Mouse (Mus musculus) brain, adult 2 months (tissue): ENCODE results near the gene Rassf2.
A peak's percentile ranks its signal among the peaks of the same experiment; 100 is the strongest.

Source experiments
- DNase-seq: peaks from one replicate; pipeline ENCODE4 v3.0.0; 2011; ENCODE audit warnings: low read depth, low spot score

Gene Rassf2

GRCm38 (mm10) chr2:132006561-132007474 is 23.2 kb downstream of the Rassf2 start:
- peak; percentile 71 for DNase-seq

DNA sequence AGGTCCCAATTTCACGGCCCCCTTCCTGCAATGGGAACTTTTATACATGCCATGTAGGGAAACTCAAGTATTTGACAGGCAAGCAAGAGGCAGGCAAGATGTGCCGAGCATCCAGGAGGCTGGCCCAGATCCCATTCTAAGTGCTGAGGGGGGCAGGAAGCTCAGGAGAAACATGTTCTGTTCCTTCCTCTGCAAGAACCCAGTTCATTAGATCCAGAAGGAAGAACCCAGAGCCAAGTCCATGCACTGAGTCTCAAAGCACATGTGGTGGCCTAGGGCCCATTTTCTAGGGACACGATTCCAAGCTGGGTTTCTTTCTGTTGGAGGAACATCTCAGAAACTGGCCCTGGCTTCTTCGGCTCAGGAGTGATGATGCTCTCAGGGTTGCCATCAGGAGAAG is 24.6 kb downstream of the Rassf2 start:
- DNase-seq, result no peak

GRCm38 (mm10) chr2:132004495-132005136 is 25.4 kb downstream of the Rassf2 start:
- no peak for DNase-seq

DNA sequence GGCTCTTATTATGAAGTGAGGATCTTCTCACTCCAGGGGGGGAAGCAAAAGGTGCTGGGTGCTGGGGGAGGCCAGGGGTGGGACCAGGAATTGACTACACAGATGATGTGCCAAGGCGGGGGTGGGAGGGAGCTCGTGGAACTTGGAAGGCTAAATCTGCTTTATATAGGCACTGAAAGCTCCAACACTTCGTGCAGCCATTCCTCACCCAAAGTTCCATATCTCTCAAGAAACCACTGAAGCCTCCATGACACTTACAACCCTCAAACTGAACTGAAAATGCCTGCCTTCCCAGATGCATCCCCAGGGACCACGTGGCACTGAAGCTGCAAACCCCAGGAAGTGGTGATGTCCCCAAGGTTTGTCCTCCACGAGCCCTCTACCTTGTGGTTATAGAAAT is 26.1 kb downstream of the Rassf2 start:
- DNase-seq, result no peak

GRCm38 (mm10) chr2:132001696-132002334 is 28.2 kb downstream of the Rassf2 start:
- DNase-seq, result no peak

DNA sequence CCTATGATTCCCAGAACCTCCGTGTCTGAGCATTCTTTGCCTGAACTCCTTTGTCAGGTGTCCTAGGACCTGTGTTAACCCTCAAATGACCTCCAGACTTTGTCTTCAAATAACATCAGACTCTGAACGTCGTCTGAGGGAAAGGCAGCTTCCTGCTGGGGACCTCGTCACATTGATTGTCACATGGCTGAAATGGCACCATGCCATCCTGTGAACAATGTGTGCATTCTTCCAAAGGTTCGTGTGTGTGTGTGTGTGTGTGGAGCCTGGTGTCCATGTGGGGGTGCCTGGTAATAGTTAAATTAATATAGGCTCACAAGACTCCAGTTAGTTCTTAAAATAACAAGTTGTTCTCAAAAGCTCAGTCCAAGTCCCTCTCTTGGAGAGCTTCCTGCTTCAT is 32.7 kb downstream of the Rassf2 start:
- DNase-seq, result peak; percentile 77

DNA sequence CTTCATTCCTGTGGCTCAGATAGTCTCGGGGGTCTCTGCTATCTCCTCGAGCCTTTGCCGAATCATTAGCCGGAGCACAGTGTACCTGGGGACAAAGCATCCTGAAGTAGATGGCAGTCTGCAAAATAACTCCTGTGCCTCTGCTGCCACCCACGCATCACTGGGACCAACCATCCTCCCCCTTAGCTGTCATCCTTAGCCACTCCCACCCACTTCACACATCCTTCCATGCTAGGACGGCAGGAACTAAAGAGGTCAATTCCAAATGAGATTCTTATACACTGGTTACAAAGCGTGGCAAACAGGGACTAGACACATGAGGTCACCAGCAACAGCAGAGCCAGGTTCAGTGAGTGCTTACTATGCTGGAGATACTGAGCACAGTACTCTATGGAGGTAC is 33.7 kb downstream of the Rassf2 start:
- DNase-seq, result peak; percentile 60

DNA sequence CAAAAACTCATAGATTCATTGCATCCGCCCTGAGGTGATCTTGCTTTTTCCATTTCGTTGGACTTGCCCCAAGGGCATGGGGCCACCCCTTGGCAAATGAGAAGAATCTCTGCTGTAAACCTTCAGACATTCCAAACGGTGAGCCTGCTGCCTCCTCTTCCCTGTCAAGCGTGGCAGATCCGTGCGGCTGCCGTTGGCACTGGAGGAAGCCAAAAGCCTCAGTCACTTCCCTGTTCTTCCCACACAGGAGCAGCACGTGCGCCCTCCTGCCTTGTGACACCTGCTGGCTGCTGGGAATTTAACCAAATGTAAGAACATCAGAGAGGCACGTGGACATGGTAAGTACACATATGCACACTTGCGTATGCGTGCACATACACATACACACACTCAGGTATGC is 34.3 kb downstream of the Rassf2 start:
- DNase-seq, result peak; percentile 82

GRCm38 (mm10) chr2:131994971-131995370 is 35.1 kb downstream of the Rassf2 start:
- DNase-seq, result no peak

- DNase-seq, result no peak
These were observed 36.4 kb downstream of the Rassf2 start for GRCm38 (mm10) chr2:131993563-131994088.

GRCm38 (mm10) chr2:131993151-131993550 is 36.9 kb downstream of the Rassf2 start:
- no peak for DNase-seq

DNA sequence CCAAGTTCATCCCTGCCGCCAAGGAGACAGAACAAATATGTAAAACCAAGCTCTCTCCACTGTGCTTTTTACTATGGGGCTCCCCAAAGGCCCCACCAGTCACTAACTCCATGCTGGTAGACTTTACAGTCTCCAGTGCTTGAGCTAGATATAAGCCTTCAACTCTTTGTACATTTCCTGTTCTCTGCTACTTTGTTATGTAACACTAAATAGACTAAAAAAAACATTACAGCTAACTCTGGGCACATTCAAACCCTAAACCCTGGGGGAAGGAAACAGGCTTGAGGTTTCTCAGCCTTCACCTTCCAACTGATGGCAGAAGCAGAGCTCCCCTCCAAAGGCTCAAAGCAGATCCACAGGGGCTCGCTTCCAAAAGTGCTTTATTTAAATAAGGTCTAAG is 37.6 kb downstream of the Rassf2 start:
- DNase-seq, result no peak

DNA sequence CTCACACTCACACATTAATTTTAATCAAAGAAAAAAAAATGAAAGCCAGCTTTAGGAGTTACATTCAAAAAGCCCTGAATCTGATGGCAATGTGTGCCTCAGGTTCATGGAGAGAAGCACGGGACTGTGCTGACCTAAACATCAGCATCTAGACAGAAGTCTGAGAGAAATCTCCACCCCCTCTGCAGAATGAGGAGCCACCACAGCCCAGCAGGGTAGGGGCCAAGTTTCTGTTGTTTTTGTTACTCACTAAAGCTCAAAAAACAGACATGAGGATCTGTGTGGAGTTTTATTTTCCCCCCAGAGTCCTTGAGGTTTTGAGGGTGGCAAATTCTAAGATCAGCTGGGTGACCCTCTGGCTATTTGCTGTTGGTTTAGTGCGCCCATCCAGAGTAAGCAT is 41.5 kb downstream of the Rassf2 start:
- no peak for DNase-seq

DNA sequence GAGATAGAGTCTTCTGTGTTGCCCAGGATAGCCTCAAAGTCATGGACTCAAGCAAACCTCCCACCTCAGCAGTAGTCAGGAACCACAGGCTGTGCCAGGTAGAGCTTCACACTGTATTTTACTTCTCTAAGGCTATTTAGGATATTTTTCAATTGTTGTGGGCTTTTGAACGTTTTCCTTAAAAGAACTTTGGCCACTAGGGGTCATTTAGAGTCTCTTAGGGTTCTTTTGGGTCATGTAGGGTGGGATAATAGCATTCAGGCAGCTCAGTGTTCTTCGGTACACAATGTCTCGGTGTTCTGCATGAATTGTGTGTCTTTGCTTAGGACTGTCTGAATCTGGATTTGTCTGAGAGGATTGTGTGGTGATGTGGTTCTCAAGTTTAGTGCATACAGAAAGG is 42.1 kb downstream of the Rassf2 start:
- no peak for DNase-seq

- DNase-seq, result peak; percentile 88
These were observed 47.4 kb downstream of the Rassf2 start for GRCm38 (mm10) chr2:131982546-131983196.

DNA sequence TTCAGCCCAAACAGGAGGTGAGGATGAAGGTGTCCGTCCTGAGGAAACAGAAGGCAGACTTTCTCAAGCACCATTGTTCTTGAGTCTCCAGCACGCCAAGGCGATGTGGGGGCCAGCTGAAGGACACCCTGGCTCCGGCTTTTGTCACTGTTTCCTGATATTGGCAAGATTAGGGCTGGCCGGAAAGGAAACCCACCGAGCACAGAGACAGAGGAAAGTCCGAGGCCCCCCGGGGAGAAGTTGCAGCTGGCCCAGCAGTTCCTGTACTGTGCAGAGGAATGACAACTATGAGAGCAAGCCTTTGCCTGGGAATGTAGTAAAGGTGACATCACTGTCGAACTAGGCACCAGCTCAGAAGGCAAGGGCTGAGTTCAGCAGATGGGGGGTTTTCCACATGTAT is 49.2 kb downstream of the Rassf2 start:
- DNase-seq, result no peak

DNA sequence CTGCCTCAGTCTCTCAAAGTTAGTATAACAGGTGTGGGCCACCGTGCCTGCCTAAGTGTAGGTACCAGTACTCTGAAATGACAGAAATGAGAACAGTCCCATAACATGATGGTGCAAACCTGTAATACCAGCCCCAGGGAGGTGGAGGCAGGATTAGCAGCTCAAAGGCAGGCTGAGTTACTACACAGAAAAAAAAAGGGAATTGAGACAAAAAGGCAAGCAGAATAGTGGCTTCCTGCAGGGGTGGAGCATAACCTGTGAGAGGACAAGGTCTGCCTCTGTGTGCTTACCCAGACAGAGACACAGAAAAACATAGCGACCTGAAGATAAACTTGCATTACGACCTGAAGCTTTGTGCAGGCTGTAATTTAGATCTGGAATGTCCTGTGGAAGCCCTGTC is 53.4 kb downstream of the Rassf2 start:
- no peak for DNase-seq

GRCm38 (mm10) chr2:131971098-131971497 is 59.0 kb downstream of the Rassf2 start:
- peak; percentile 49 for DNase-seq

- no peak for DNase-seq
These were observed 59.5 kb downstream of the Rassf2 start for GRCm38 (mm10) chr2:131970597-131970996.

DNA sequence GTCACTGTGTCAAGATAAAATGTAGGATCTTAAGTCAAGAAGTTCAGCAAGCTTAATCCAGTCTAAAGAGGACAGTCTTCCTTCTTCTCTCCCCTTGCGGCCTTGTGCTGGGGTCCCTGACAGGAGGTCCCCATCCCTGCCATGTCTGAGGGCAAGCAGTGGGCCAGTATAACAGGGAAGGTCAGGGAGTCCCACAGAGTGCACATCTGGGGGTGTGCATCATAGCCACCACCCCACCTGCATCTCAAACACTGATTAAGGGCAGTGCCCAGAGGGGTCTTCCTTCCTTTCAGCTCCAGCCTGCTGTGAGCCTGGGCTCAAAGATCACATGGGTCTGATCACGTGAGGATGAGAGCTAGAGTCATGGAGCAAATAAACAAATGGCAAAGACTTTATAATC is 68.4 kb downstream of the Rassf2 start:
- no peak for DNase-seq

- DNase-seq, result no peak
These were observed 72.3 kb downstream of the Rassf2 start for GRCm38 (mm10) chr2:131957731-131958222.
